Mouse (Mus musculus) left cerebral cortex, adult 11 months (tissue): ENCODE results near the gene Npc2.

Source experiments
- DNase-seq: peaks from one replicate; pipeline ENCODE4 v3.0.0; 2022; ENCODE audit warnings: low spot score

Npc2 gene

GRCm38 (mm10) chr12:84772726-84773441 is at the start of gene Npc2, which contains the start of gene Isca2:
Npc2 (minus strand) TSS chr12:84773152.
Isca2 (plus strand) TSS chr12:84773251.
- peak; percentile 97 for DNase-seq

- peak; percentile 12 for DNase-seq
Observed at GRCm38 (mm10) chr12:84819236-84820168, 46.5 kb upstream of the Npc2 start.

- no peak for DNase-seq
Observed at GRCm38 (mm10) chr12:84818496-84818895, 45.5 kb upstream of the Npc2 start.

- no peak for DNase-seq
Observed at GRCm38 (mm10) chr12:84814663-84815325, 41.8 kb upstream of the Npc2 start.

DNA sequence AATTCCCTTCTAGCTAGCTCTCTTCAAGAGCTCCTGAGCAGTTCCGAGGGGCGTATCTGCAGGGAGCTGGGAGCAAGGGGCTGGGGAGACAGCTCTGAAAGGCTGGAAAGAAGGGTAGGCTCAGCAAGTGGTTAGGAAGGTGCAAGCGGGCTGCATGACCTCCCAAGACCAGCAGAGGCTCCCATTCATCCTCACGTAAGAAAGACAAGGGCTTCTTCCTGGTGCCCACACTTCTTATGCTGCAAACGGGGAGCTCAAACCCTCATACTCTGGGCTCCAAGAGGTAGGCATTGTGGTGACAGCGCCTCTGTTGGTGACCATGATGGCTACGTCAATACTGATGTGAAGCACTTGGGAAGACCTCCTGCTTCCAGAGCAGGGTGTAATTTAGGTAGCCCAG is 40.8 kb upstream of the Npc2 start:
- no peak for DNase-seq

GRCm38 (mm10) chr12:84812004-84812403 is 39.1 kb upstream of the Npc2 start:
- no peak for DNase-seq

- DNase-seq = no peak
Observed at GRCm38 (mm10) chr12:84811510-84811909, 38.6 kb upstream of the Npc2 start.

DNA sequence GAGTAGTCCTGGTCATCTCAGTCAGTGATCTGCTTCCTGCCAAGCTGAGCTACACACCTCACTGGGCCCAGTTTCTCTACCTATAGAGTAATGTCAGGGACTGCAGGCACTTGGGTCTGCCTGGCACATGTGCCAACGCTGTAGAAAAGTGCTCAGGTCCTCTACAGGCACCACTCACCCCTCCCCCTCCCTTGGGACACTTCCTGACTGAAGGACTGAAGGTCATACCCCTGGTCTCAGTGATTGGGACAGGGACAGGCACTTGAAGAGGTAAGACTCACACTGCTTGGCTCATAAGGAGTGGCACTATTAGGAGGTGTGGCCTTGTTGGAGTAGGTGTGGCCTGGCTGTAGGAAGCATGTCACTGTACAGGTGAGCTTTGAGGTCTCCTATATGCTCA is 37.9 kb upstream of the Npc2 start:
- no peak for DNase-seq

- no peak for DNase-seq
Observed at GRCm38 (mm10) chr12:84809033-84809432, 36.1 kb upstream of the Npc2 start.

GRCm38 (mm10) chr12:84807351-84807750 is 34.4 kb upstream of the Npc2 start:
- DNase-seq = no peak

- DNase-seq = no peak
Observed at GRCm38 (mm10) chr12:84806726-84807125, 33.8 kb upstream of the Npc2 start.

GRCm38 (mm10) chr12:84806010-84806409 is 33.1 kb upstream of the Npc2 start:
- DNase-seq = no peak

DNA sequence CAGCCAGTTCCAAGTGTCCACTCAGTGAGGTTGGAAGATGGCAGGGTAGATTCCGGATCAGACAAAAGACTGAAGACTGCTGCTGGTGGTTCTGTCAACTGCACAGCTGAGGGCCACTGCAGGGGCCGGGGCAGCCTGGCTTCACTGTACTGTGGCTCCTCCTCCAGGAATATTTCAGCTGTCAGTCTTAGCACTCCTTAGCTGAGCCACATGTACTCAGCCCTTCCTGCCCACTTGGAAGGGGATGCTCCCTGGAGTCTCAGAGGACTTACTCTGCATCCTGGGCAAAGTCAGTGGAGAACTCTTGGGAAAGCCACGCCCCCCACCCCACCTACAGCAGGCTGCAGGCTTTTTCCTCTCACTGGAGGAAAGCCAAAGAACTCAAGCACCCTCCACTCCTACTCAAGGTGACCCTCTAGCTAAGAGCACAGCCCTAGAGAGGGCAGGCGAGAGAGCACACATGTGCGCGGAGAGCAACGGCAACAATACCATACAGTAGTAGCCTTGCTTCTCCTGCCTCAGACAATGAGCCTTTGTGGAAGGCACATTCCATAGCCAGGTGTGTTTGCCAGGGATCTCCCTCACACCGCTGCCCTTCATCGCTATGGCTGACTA is 32.4 kb upstream of the Npc2 start:
- no peak for DNase-seq

DNA sequence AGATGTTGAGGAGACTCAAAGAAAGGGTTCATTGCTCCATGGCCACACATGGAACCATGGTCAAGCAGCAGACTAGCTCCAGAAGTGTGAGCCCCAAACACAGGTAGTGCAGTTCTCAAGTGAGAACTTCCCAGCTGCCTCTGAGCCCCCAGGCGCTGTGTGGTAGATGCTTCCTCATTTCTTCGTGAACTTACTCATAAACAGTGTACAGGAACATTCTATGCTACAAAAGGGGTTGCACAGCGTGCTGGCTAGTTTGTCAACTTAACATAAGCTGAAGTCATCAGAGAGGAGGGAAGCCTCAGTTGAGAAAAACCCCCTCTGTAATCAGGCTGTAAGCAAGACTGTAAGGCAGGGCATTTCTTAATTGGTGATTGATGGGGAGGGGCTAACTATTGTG is 29.7 kb upstream of the Npc2 start:
- DNase-seq = no peak

DNA sequence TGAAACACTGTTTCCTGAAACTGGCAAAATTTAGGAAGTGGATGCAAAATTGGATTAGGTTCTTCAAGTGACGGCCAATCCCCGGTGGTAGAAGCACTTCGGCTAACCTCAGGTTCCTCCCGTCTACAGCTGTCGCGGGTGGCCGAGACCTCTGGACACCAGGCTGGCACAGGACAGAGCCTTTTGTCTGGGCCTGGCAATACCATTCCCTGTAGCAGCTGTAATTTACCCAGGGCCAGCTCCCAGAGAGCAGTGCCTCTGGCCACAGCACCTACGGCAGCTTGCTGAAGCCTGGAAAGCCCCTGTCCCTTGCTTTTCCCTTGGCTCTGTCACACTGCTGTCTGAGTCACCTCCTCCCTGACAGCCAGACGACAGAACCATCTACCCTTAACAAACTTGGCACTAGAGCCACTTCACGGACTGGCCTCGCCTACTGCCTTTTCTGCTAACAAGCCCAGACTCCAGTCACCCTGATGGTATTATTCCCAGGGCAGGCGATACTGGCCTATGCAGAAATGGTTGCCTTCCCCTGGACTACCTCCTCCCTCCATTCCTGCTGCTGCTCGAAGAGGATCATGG is 28.7 kb upstream of the Npc2 start:
- no peak for DNase-seq

GRCm38 (mm10) chr12:84800419-84800818 is 27.5 kb upstream of the Npc2 start:
- DNase-seq = no peak

DNA sequence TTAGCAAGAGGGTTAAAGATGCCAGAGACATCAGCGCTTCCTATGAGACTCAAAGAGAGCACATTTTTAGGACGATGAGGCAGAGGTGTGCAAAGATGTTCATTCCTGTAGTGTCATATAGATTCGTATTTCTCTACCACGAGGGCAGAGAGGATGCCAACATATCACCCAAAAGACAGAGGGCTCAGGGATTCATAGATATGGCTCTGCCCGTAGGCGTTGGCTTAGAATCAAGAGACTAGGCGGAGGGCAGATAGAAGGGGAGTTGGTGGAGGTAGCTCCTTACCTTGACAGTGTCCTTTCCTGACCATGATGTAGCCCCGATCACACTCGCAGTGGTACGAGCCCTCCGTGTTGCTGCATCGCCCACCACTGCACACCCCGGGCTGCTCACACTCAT is 26.1 kb upstream of the Npc2 start:
- DNase-seq = no peak

- DNase-seq = no peak
Observed at GRCm38 (mm10) chr12:84794647-84795046, 21.7 kb upstream of the Npc2 start.

DNA sequence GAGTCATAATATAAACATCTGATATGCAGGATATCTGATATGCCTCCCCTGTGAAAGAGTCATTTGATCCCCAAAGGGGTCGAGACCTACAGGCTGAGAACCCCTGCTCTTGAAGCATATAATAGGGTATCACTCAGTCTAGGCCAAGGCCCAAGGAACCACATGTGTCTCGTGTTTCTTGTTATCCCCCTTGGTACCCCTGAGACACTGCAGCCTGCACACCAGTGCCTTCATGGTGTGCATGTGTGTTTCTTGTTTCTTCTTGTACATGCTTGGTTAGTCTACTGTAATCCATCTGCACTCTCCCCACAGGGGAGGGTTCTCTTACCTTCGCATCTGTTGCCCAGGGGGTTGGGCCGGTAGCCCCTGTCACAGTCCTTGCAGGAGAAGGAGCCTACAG is 19.7 kb upstream of the Npc2 start:
- DNase-seq = no peak

- no peak for DNase-seq
Observed at GRCm38 (mm10) chr12:84790853-84791252, 17.9 kb upstream of the Npc2 start.

- DNase-seq = no peak
Observed at GRCm38 (mm10) chr12:84786091-84786490, 13.1 kb upstream of the Npc2 start.
